Mouse (Mus musculus): Measurements from ENCODE around the gene Clhc1. TPM values are rescaled to one million over a fixed set of nuclear protein-coding genes. Genes with fewer than 3 reads are reported as not detected.

Gene Clhc1
- 0.63 TPM in 1 of 2 replicates, not detected in the other for polyA plus RNA-seq (2015; fragmentation: Nextera tagmentation; extraction: Ambion mirVana)

GRCm38 (mm10) chr11:29547752-29548503 is at the start of gene Clhc1, which contains the start of gene Rps27a:
TSS of gene Clhc1 (plus strand) at chr11:29547950.
TSS of gene Rps27a (minus strand) at chr11:29548109.
- WGBS, result under 1% methylated on average over 46 of the region's 46 CpGs
- peak; percentile 98 for ATAC-seq

GRCm38 (mm10) chr11:29503948-29504893 is 43.5 kb upstream of the Clhc1 start:
- no peak overlapping the region for H3K27ac ChIP-seq (ENCODE audit: low read length)
- no peaks in the 10 kb centered on the region for H3K4me1 ChIP-seq (replicated peaks; ENCODE audit: control insufficient read depth, insufficient read depth, low read length)
- no peak overlapping the region for H3K9ac ChIP-seq (replicated peaks; ENCODE audit: low read depth, low read length)
- H3K4me2 ChIP-seq (ENCODE audit: low read length), result no peak overlapping the region
- H3K9me3 ChIP-seq (ENCODE audit: control insufficient read depth, low read length), result no peaks in the 10 kb centered on the region
- H3K36me3 ChIP-seq (ENCODE audit: control insufficient read depth, insufficient read depth), result peaks cover 34% of the 10 kb centered on the region
- no peaks in the 10 kb centered on the region for H3K27me3 ChIP-seq (replicated peaks; ENCODE audit: control insufficient read depth, insufficient read depth, low read length)
- ATAC-seq, result no peak
- no peak overlapping the region for H3K4me3 ChIP-seq (replicated peaks; ENCODE audit: low read length)
- WGBS, result 93% methylated on average over 10 of the region's 10 CpGs

More at GRCm38 (mm10) chr11:29547752-29548503, at the start of gene Clhc1, which contains the start of gene Rps27a:
- peak within 1 kb of the TSS; percentile 85 for H3K9ac ChIP-seq (replicated peaks; ENCODE audit: low read depth, low read length)
- H3K36me3 ChIP-seq (ENCODE audit: control insufficient read depth, insufficient read depth), result peaks cover 12% of the 10 kb centered on the region; the same call in 1 of the 2 replicates
- H3K27ac ChIP-seq (ENCODE audit: low read length), result peak within 1 kb of the TSS; percentile 90
- no peaks in the 10 kb centered on the region for H3K9me3 ChIP-seq (ENCODE audit: control insufficient read depth, low read length)
- H3K27me3 ChIP-seq (replicated peaks; ENCODE audit: control insufficient read depth, insufficient read depth, low read length), result no peaks in the 10 kb centered on the region
- peaks cover 12% of the 10 kb centered on the region for H3K4me1 ChIP-seq (replicated peaks; ENCODE audit: control insufficient read depth, insufficient read depth, low read length)
- H3K4me2 ChIP-seq (ENCODE audit: low read length), result peak within 1 kb of the TSS; percentile 82
- H3K4me3 ChIP-seq (replicated peaks; ENCODE audit: low read length), result peak within 1 kb of the TSS; percentile 74

GRCm38 (mm10) chr11:29504899-29505625 is 42.7 kb upstream of the Clhc1 start:
- Histone ChIP-seq H3K9ac (replicated peaks; ENCODE audit: low read depth, low read length) (no peak overlapping the region), H3K27me3 (replicated peaks; ENCODE audit: control insufficient read depth, insufficient read depth, low read length) (no peaks in the 10 kb centered on the region), H3K4me2 (ENCODE audit: low read length) (no peak overlapping the region), H3K4me1 (replicated peaks; ENCODE audit: control insufficient read depth, insufficient read depth, low read length) (no peaks in the 10 kb centered on the region), H3K27ac (ENCODE audit: low read length) (no peak overlapping the region), H3K4me3 (replicated peaks; ENCODE audit: low read length) (no peak overlapping the region), H3K36me3 (ENCODE audit: control insufficient read depth, insufficient read depth) (peaks cover 31% of the 10 kb centered on the region), H3K9me3 (ENCODE audit: control insufficient read depth, low read length) (no peaks in the 10 kb centered on the region)
- WGBS, result 96% methylated on average over 2 of the region's 2 CpGs
- ATAC-seq, result no peak

GRCm38 (mm10) chr11:29509421-29509820 is 38.3 kb upstream of the Clhc1 start:
- no peaks in the 10 kb centered on the region for H3K27me3 ChIP-seq (replicated peaks; ENCODE audit: control insufficient read depth, insufficient read depth, low read length)
- WGBS, result 83% methylated on average over 1 of the region's 1 CpGs
- no peak overlapping the region for H3K4me2 ChIP-seq (ENCODE audit: low read length)
- H3K9ac ChIP-seq (replicated peaks; ENCODE audit: low read depth, low read length), result no peak overlapping the region
- ATAC-seq, result no peak
- H3K9me3 ChIP-seq (ENCODE audit: control insufficient read depth, low read length), result no peaks in the 10 kb centered on the region
- H3K36me3 ChIP-seq (ENCODE audit: control insufficient read depth, insufficient read depth), result peaks cover 11% of the 10 kb centered on the region
- H3K4me1 ChIP-seq (replicated peaks; ENCODE audit: control insufficient read depth, insufficient read depth, low read length), result no peaks in the 10 kb centered on the region
- no peak overlapping the region for H3K27ac ChIP-seq (ENCODE audit: low read length)
- no peak overlapping the region for H3K4me3 ChIP-seq (replicated peaks; ENCODE audit: low read length)

- Histone ChIP-seq H3K4me1 (replicated peaks; ENCODE audit: control insufficient read depth, insufficient read depth, low read length) (peaks cover 6% of the 10 kb centered on the region; the same call in 1 of the 2 replicates), H3K9ac (replicated peaks; ENCODE audit: low read depth, low read length) (no peak overlapping the region), H3K36me3 (ENCODE audit: control insufficient read depth, insufficient read depth) (peaks cover 2% of the 10 kb centered on the region; the same call in 1 of the 2 replicates), H3K9me3 (ENCODE audit: control insufficient read depth, low read length) (no peaks in the 10 kb centered on the region), H3K27me3 (replicated peaks; ENCODE audit: control insufficient read depth, insufficient read depth, low read length) (no peaks in the 10 kb centered on the region), H3K4me2 (ENCODE audit: low read length) (no peak overlapping the region), H3K4me3 (replicated peaks; ENCODE audit: low read length) (no peak overlapping the region), H3K27ac (ENCODE audit: low read length) (no peak overlapping the region)
- ATAC-seq, result no peak
- WGBS, result 92% methylated on average over 4 of the region's 4 CpGs
These were observed 34.8 kb upstream of the Clhc1 start for GRCm38 (mm10) chr11:29512818-29513535.

- peak overlapping the region; percentile 65 for H3K9ac ChIP-seq (replicated peaks; ENCODE audit: low read depth, low read length)
- no peaks in the 10 kb centered on the region for H3K27me3 ChIP-seq (replicated peaks; ENCODE audit: control insufficient read depth, insufficient read depth, low read length)
- peaks cover 2% of the 10 kb centered on the region; the same call in 1 of the 2 replicates for H3K36me3 ChIP-seq (ENCODE audit: control insufficient read depth, insufficient read depth)
- H3K9me3 ChIP-seq (ENCODE audit: control insufficient read depth, low read length), result no peaks in the 10 kb centered on the region
- WGBS, result 25% methylated on average over 10 of the region's 10 CpGs
- H3K27ac ChIP-seq (ENCODE audit: low read length), result no peak overlapping the region; the same call in 1 of the 2 replicates
- peak overlapping the region; percentile 69 for H3K4me2 ChIP-seq (ENCODE audit: low read length)
- peaks cover 6% of the 10 kb centered on the region; the same call in 1 of the 2 replicates for H3K4me1 ChIP-seq (replicated peaks; ENCODE audit: control insufficient read depth, insufficient read depth, low read length)
- H3K4me3 ChIP-seq (replicated peaks; ENCODE audit: low read length), result peak overlapping the region; percentile 60
- ATAC-seq, result peak; percentile 1; the same call in 1 of the 2 replicates
These were observed 33.4 kb upstream of the Clhc1 start for GRCm38 (mm10) chr11:29514325-29514681.

- 4% methylated on average over 40 of the region's 40 CpGs for WGBS
- ATAC-seq, result peak; percentile 96
- H3K36me3 ChIP-seq (ENCODE audit: control insufficient read depth, insufficient read depth), result peaks cover under 1% of the 10 kb centered on the region; the same call in 1 of the 2 replicates
These were observed 32.9 kb upstream of the Clhc1 start, which contains the start of gene Prorsd1 for GRCm38 (mm10) chr11:29514682-29515412. TSS of gene Prorsd1 (minus strand) at chr11:29515033.

More at GRCm38 (mm10) chr11:29514682-29515412, 32.9 kb upstream of the Clhc1 start, which contains the start of gene Prorsd1:
- no peaks in the 10 kb centered on the region for H3K9me3 ChIP-seq (ENCODE audit: control insufficient read depth, low read length)
- peak within 1 kb of the TSS; percentile 69 for H3K4me2 ChIP-seq (ENCODE audit: low read length)
- peak within 1 kb of the TSS; percentile 60 for H3K4me3 ChIP-seq (replicated peaks; ENCODE audit: low read length)
- H3K27ac ChIP-seq (ENCODE audit: low read length), result peak within 1 kb of the TSS; percentile 70
- peaks cover 6% of the 10 kb centered on the region; the same call in 1 of the 2 replicates for H3K4me1 ChIP-seq (replicated peaks; ENCODE audit: control insufficient read depth, insufficient read depth, low read length)
- H3K27me3 ChIP-seq (replicated peaks; ENCODE audit: control insufficient read depth, insufficient read depth, low read length), result no peaks in the 10 kb centered on the region
- peak within 1 kb of the TSS; percentile 65 for H3K9ac ChIP-seq (replicated peaks; ENCODE audit: low read depth, low read length)

Data from forebrain, embryonic 16.5 days (tissue).